Comparison of ENCODE assay signal across 8 mouse cellular contexts in genomic region chr3:37758124-37758523, GRCm38 (mm10). TPM values are rescaled to one million over a fixed set of nuclear protein-coding genes. Genes with fewer than 3 reads are reported as not detected.
DNase-seq lines count a peak whose midpoint lies in the region; ATAC-seq lines count a peak whose summit lies in the region.

No protein-coding gene starts in this region.

- H3K4me1 ChIP-seq in forebrain, embryonic 12.5 days = peaks cover 14% of the 10 kb centered on the region
- H3K4me1 ChIP-seq in limb, embryonic 11.5 days (ENCODE audit: control insufficient read depth, insufficient read depth, low read length) = 0 out of 2 replicates have a peak, but pooled peaks cover 2% of the 10 kb centered on the region
- H3K4me1 ChIP-seq in midbrain, embryonic 10.5 days = peaks cover 17% of the 10 kb centered on the region

- H3K4me2 ChIP-seq in forebrain, embryonic 12.5 days = peak overlapping the region; percentile 40
- H3K4me2 ChIP-seq in limb, embryonic 11.5 days (ENCODE audit: low read depth, severe bottlenecking) = no peak overlapping the region

- 2% methylated on average over 12 of the region's 12 CpGs for WGBS in forebrain, embryonic 12.5 days
- 8% methylated on average over 12 of the region's 12 CpGs for WGBS in limb, embryonic 11.5 days
- WGBS in midbrain, embryonic 10.5 days = 3% methylated on average over 12 of the region's 12 CpGs

- peak; percentile 70 for DNase-seq in CD4-positive helper T cell, adult 2 months (ENCODE audit: low read depth, low spot score)
- peak; percentile 52 for DNase-seq in limb, embryonic 11.5 days (ENCODE audit: low spot score)
- DNase-seq in midbrain, embryonic 10.5 days (ENCODE audit: low spot score) = peak; percentile 54
- DNase-seq in testis, postnatal 14 days (ENCODE audit: low spot score) = peak; percentile 31
- no peak for DNase-seq in c-Kit-positive CD71-positive TER-119-positive erythroid progenitor cells, embryonic 14.5 days (ENCODE audit: low spot score)

- peak; percentile 87 for ATAC-seq in activated CD4-positive, CD25-positive, alpha-beta regulatory T cell, adult 4 months
- ATAC-seq in forebrain, embryonic 12.5 days (ENCODE audit: low FRiP score) = peak; percentile 91
- ATAC-seq in hematopoietic stem cell, adult 5-6 weeks (replicated peaks in 1 of 2; ENCODE audit: insufficient read depth in 1 of 2, low FRiP score in 2 of 2, low TSS enrichment in 1 of 2, low read depth in 1 of 2, poor library complexity in 2 of 2, severe bottlenecking in 2 of 2) = peak; percentile 28 to 54; a peak in 2 of 4 replicates
- ATAC-seq in limb, embryonic 11.5 days (ENCODE audit: insufficient number of reproducible peaks, low FRiP score, low TSS enrichment, low read depth) = no peak

- H3K27ac ChIP-seq in forebrain, embryonic 12.5 days = 0 out of 2 replicates have a peak overlapping the region, but pooled peaks have one; percentile 26
- H3K27ac ChIP-seq in limb, embryonic 11.5 days (replicated peaks; ENCODE audit: low read depth, low read length) = no peak overlapping the region
- H3K27ac ChIP-seq in midbrain, embryonic 10.5 days (replicated peaks) = peak overlapping the region; percentile 68

- no peaks in the 10 kb centered on the region for H3K9me3 ChIP-seq in forebrain, embryonic 12.5 days
- H3K9me3 ChIP-seq in limb, embryonic 11.5 days (ENCODE audit: control insufficient read depth, low read length) = peaks cover 2% of the 10 kb centered on the region; the same call in 1 of the 2 replicates
- no peaks in the 10 kb centered on the region for H3K9me3 ChIP-seq in midbrain, embryonic 10.5 days (replicated peaks)

- H3K9ac ChIP-seq in forebrain, embryonic 12.5 days = no peak overlapping the region; the same call in 1 of the 2 replicates
- no peak overlapping the region for H3K9ac ChIP-seq in limb, embryonic 11.5 days (ENCODE audit: low read length)

- H3K27me3 ChIP-seq in forebrain, embryonic 12.5 days = peaks cover 6% of the 10 kb centered on the region; the same call in 1 of the 2 replicates
- no peaks in the 10 kb centered on the region for H3K27me3 ChIP-seq in limb, embryonic 11.5 days (ENCODE audit: control insufficient read depth, insufficient read depth, low read length)
- H3K27me3 ChIP-seq in midbrain, embryonic 10.5 days (ENCODE audit: low read depth, poor library complexity, severe bottlenecking) = peaks cover 12% of the 10 kb centered on the region

- no peak overlapping the region for H3K4me3 ChIP-seq in forebrain, embryonic 12.5 days (replicated peaks)
- H3K4me3 ChIP-seq in limb, embryonic 11.5 days (ENCODE audit: low read depth, low read length) = no peak overlapping the region
- peak overlapping the region; percentile 31 for H3K4me3 ChIP-seq in midbrain, embryonic 10.5 days

- H3K36me3 ChIP-seq in forebrain, embryonic 12.5 days (replicated peaks) = no peaks in the 10 kb centered on the region
- H3K36me3 ChIP-seq in limb, embryonic 11.5 days (ENCODE audit: control insufficient read depth, insufficient read depth, low read length) = no peaks in the 10 kb centered on the region
- H3K36me3 ChIP-seq in midbrain, embryonic 10.5 days = no peaks in the 10 kb centered on the region

RNA-seq across cellular contexts. Expression of gene Gm5148, which starts 33.8 kb away (rescaled TPM):
- 1 to 10 TPM; 1.5 to 1.6 TPM for polyA plus RNA-seq in activated CD4-positive, CD25-positive, alpha-beta regulatory T cell, adult 4 months (2017; shearing (Covaris generic))
- polyA plus RNA-seq in forebrain, embryonic 12.5 days (2016; fragmentation: Nextera tagmentation; extraction: Ambion mirVana) = 3.7 and 4.3 TPM in 2 replicates
- total RNA-seq in hematopoietic stem cell, adult 5-6 weeks (2017) = 35.9 and 44.8 TPM in 2 replicates
- 5.6 and 6.0 TPM in 2 replicates for polyA plus RNA-seq in limb, embryonic 11.5 days (2014; fragmentation: Nextera tagmentation; extraction: Ambion mirVana)
- 2.6 and 2.9 TPM in 2 replicates for polyA plus RNA-seq in midbrain, embryonic 10.5 days (2016; fragmentation: Nextera tagmentation; extraction: Ambion mirVana)
